Mouse (Mus musculus) kidney, postnatal 0 days (tissue): ENCODE results near the gene Ldlr. TPM values are rescaled to one million over a fixed set of nuclear protein-coding genes. Genes with fewer than 3 reads are reported as not detected.

ENCODE experiments used
- ATAC-seq: fragments of 200-750 bp; cut with Nextera tagmentation; replicated peaks from 2 replicates; pipeline ENCODE4 v1.8.0; 2017; ENCODE audit warnings: low read depth, moderate number of reproducible peaks, moderate TSS enrichment, moderate library complexity; ENCODE audit not compliant: low FRiP score
- DNase-seq: peaks from one replicate; pipeline ENCODE4 v3.0.0-alpha.2; 2016; ENCODE audit warnings: low spot score
- H3K27ac ChIP-seq: fragments of 300-500 bp; sonication (generic); 2 replicates; pipeline ENCODE4 v1.5.1; 2014; ENCODE audit warnings: mild to moderate bottlenecking
- H3K27me3 ChIP-seq: fragments of 300-500 bp; sonication (generic); 2 replicates; pipeline ENCODE4 v1.6.1; 2014; ENCODE audit warnings: low read length, mixed read lengths; ENCODE audit not compliant: insufficient read depth
- H3K36me3 ChIP-seq: fragments of 300-500 bp; sonication (generic); 2 replicates; pipeline ENCODE4 v1.6.1; 2014; ENCODE audit warnings: low read length, mixed read lengths; ENCODE audit not compliant: insufficient read depth
- H3K4me1 ChIP-seq: fragments of 300-500 bp; sonication (generic); replicated peaks from 2 replicates; pipeline ENCODE4 v1.6.1; 2014; ENCODE audit warnings: antibody characterized with exemption, low read length, mixed read lengths; ENCODE audit not compliant: insufficient read depth
- H3K4me2 ChIP-seq: fragments of 300-500 bp; sonication (generic); 2 replicates; pipeline ENCODE4 v1.6.1; 2014; ENCODE audit warnings: mild to moderate bottlenecking, low read length, moderate library complexity, mixed read lengths
- H3K4me3 ChIP-seq: fragments of 300-500 bp; sonication (generic); replicated peaks from 2 replicates; pipeline ENCODE4 v1.5.1; 2014; ENCODE audit warnings: low read depth, low read length
- H3K9ac ChIP-seq: fragments of 300-500 bp; sonication (generic); 2 replicates; pipeline ENCODE4 v1.6.1; 2014; ENCODE audit warnings: low read depth, low read length
- H3K9me3 ChIP-seq: fragments of 300-500 bp; sonication (generic); replicated peaks from 2 replicates; pipeline ENCODE4 v1.6.1; 2016; ENCODE audit warnings: low read length, inconsistent platforms, mixed read lengths
- CTCF ChIP-seq: IDR thresholded peaks from 2 replicates; pipeline ENCODE4 v1.5.1; 2016; ENCODE audit warnings: antibody characterized with exemption, low read depth, mild to moderate bottlenecking, moderate library complexity
- WGBS: fragments of 180-500 bp; shearing (Covaris S2); extraction: QIAGEN DNeasy Blood & Tissue Kit; methylation state at CpG from one replicate; pipeline ENCODE4 v1.1.7; 2014; 5-methylcytosine and 5-hydroxymethylcytosine counted together
- polyA plus RNA-seq: library from polyadenylated mRNA; unstranded; fragments of >200 nt; fragmentation: Nextera tagmentation; extraction: Ambion mirVana; gene quantifications from 2 replicates; pipeline ENCODE4 v1.2.1, GENCODE M21; 2015

The Ldlr gene
- polyA plus RNA-seq, 1 experiment from 2014 or later = 16.9 TPM

DNA sequence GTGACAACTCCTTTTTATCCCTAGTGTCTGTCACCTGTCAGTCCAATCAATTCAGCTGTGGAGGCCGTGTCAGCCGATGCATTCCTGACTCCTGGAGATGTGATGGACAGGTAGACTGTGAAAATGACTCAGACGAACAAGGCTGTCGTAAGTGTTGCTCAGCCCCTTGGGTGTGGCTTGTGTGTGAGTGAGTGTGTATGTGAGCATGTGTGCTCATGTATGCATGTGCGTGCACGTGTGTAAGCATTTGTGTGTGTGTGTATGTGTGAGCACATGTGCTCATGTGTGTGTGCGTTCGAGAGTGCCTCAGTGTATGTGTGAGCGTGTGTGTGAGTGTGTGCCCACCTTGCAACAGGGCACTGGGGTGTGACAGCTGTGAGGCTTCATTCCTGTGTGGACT, 9.0 kb downstream of the Ldlr start:
- Histone ChIP-seq H3K27me3 (no peaks in the 10 kb centered on the region), H3K27ac (no peak overlapping the region), H3K4me2 (no peak overlapping the region), H3K9ac (no peak overlapping the region), H3K4me1 (0 out of 2 replicates have a peak, but pooled peaks cover 4% of the 10 kb centered on the region), H3K9me3 (no peaks in the 10 kb centered on the region), H3K4me3 (no peak overlapping the region), H3K36me3 (peaks cover 36% of the 10 kb centered on the region)
- no peak for ATAC-seq
- TF ChIP-seq CTCF = no peak
- WGBS = 92% methylated on average over 9 of the region's 9 CpGs
- DNase-seq = no peak

DNA sequence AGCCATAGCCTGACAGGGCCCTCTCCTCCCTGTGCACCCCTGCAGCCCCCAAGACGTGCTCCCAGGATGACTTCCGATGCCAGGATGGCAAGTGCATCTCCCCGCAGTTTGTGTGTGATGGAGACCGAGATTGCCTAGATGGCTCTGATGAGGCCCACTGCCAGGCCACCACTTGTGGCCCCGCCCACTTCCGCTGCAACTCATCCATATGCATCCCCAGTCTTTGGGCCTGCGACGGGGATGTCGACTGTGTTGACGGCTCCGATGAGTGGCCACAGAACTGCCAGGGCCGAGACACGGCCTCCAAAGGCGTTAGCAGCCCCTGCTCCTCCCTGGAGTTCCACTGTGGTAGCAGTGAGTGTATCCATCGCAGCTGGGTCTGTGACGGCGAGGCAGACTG, 10.2 kb downstream of the Ldlr start:
- Histone ChIP-seq H3K9me3 (no peaks in the 10 kb centered on the region), H3K9ac (no peak overlapping the region), H3K27ac (no peak overlapping the region), H3K36me3 (peaks cover 48% of the 10 kb centered on the region), H3K4me2 (no peak overlapping the region), H3K4me3 (no peak overlapping the region), H3K27me3 (no peaks in the 10 kb centered on the region), H3K4me1 (0 out of 2 replicates have a peak, but pooled peaks cover 4% of the 10 kb centered on the region)
- WGBS = 92% methylated on average over 17 of the region's 17 CpGs
- no peak for ATAC-seq
- DNase-seq = no peak
- no peak for TF ChIP-seq CTCF

DNA sequence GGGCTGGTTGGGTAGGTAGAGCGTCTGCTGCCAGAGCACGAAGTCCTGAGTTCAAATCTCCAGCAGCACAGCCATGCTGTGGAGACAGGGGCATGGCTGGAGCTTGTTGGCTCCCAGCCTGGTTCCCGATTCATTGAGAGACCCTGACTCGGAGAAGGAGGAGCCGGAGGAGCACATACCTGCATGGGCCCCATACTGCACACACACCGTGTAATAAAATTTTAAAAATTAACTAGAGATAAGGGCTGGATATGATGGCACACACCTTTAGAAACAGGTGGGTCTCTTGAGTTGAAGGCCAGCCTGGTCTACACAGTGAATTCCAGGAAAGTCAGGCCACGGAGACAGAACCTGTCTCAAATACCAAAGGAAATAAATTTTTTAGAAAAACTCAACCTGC, 10.7 kb downstream of the Ldlr start:
- no peak overlapping the region for H3K4me2 ChIP-seq
- ATAC-seq (no peak), DNase-seq (no peak)
- peaks cover 53% of the 10 kb centered on the region for H3K36me3 ChIP-seq
- H3K9me3 ChIP-seq = no peaks in the 10 kb centered on the region
- no peaks in the 10 kb centered on the region for H3K27me3 ChIP-seq
- WGBS = 95% methylated on average over 7 of the region's 7 CpGs
- H3K4me1 ChIP-seq = 0 out of 2 replicates have a peak, but pooled peaks cover 3% of the 10 kb centered on the region
- no peak overlapping the region for H3K9ac ChIP-seq
- H3K4me3 ChIP-seq = no peak overlapping the region
- TF ChIP-seq CTCF = no peak
- H3K27ac ChIP-seq = no peak overlapping the region

DNA sequence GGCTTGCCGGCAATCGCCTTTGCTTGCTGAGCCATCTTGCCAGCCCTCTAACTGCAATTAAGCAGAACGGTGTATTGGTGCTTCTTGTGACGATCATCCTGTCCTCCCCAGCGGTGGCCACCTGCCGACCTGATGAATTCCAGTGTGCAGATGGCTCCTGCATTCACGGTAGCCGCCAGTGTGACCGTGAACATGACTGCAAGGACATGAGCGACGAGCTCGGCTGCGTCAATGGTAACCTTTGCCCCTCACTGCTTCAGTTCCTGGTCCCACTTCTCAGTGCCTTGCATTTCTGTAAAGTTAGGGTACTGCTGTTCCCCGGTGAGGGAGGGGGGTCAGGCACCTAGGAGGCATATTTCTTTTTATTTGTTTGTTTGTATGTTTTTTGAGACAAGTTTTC, 11.8 kb downstream of the Ldlr start:
- Histone ChIP-seq H3K27ac (no peak overlapping the region), H3K4me1 (no peaks in the 10 kb centered on the region), H3K9ac (no peak overlapping the region), H3K36me3 (peaks cover 64% of the 10 kb centered on the region), H3K27me3 (no peaks in the 10 kb centered on the region), H3K9me3 (no peaks in the 10 kb centered on the region), H3K4me3 (no peak overlapping the region), H3K4me2 (no peak overlapping the region)
- no peak for TF ChIP-seq CTCF
- ATAC-seq = no peak
- no peak for DNase-seq
- 85% methylated on average over 14 of the region's 14 CpGs for WGBS

DNA sequence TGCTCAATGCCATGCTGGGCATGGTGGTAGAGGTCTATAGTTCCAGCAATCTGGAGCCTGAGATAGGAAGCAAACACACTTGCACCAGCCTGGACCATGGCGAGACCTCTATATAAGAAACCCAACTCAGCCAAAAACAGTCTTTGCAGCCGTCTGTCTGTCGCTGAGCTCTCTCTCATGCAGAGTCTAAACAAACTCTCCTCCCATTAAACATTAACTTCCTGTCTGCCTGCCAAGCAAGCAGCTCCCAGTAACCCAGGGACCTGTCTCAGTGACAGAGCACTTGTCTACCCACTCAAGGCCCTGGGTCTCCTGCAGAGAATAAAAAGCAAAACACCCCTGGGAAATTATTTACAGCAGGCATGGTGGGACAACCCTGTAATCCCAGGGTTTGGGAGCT, 13.3 kb downstream of the Ldlr start:
- no peak for TF ChIP-seq CTCF
- Histone ChIP-seq H3K9me3 (no peaks in the 10 kb centered on the region), H3K27me3 (no peaks in the 10 kb centered on the region), H3K4me2 (no peak overlapping the region), H3K4me3 (no peak overlapping the region), H3K27ac (no peak overlapping the region), H3K4me1 (no peaks in the 10 kb centered on the region), H3K36me3 (peaks cover 72% of the 10 kb centered on the region), H3K9ac (no peak overlapping the region)
- ATAC-seq = peak; percentile 38; the same call in 1 of the 2 replicates
- 45% methylated on average over 3 of the region's 3 CpGs for WGBS
- no peak for DNase-seq

DNA sequence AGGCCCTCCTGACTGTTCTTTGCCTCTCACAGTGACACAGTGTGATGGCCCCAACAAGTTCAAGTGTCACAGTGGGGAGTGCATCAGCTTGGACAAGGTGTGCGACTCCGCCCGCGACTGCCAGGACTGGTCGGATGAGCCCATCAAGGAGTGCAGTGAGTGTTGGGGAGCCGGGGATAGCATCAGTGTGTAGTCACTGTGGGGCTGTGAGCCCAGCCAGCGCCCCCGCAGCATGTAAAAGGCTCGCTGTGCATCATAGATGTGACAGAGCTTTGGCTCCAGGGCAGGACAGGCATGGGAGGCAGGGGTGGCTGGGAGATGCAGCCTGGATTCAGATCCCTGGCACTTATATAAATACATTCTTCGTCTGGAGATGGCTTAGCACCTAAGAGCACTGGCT, 13.9 kb downstream of the Ldlr start:
- no peak overlapping the region for H3K27ac ChIP-seq
- no peak overlapping the region for H3K9ac ChIP-seq
- no peaks in the 10 kb centered on the region for H3K9me3 ChIP-seq
- no peak overlapping the region for H3K4me3 ChIP-seq
- H3K36me3 ChIP-seq = peaks cover 77% of the 10 kb centered on the region
- 0 out of 2 replicates have a peak, but pooled peaks have one; percentile 9 for ATAC-seq
- WGBS = 92% methylated on average over 10 of the region's 10 CpGs
- H3K27me3 ChIP-seq = no peaks in the 10 kb centered on the region
- DNase-seq = no peak
- TF ChIP-seq CTCF = no peak
- no peaks in the 10 kb centered on the region for H3K4me1 ChIP-seq
- no peak overlapping the region for H3K4me2 ChIP-seq

DNA sequence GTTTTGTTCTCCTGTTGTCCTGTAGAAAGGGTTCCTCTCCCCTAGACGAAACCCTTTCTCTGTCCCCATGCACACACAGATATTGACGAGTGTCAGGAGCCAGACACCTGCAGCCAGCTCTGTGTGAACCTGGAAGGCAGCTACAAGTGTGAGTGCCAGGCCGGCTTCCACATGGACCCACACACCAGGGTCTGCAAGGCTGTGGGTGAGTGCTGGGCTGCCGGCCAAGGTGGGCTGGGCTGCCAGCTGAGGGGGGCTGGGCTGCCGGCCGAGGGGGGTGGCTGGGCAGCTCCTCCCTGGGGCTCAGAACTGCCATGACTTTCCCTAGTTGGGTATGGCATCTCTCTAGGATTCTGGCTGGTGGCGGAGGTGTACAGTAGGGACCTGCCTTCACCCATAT, 15.5 kb downstream of the Ldlr start:
- WGBS = 90% methylated on average over 7 of the region's 7 CpGs
- H3K4me3 ChIP-seq = no peak overlapping the region
- H3K27ac ChIP-seq = no peak overlapping the region
- no peak overlapping the region for H3K9ac ChIP-seq
- ATAC-seq = no peak
- peaks cover 73% of the 10 kb centered on the region for H3K36me3 ChIP-seq
- H3K4me2 ChIP-seq = no peak overlapping the region
- no peaks in the 10 kb centered on the region for H3K27me3 ChIP-seq
- DNase-seq = no peak
- no peak for TF ChIP-seq CTCF
- no peaks in the 10 kb centered on the region for H3K4me1 ChIP-seq
- H3K9me3 ChIP-seq = no peaks in the 10 kb centered on the region
